Mouse (Mus musculus): Measurements from ENCODE around the gene Siglech. TPM values are rescaled to one million over a fixed set of nuclear protein-coding genes. Genes with fewer than 3 reads are reported as not detected.

Siglech gene
- total RNA-seq, 2 experiments from 2014 or later = 0.28 TPM; not detected in 1

Other genes with a start within 250 kb of the Siglech start
- 10 to 100 TPM; 35.3 to 40.4 TPM for gene Tubgcp5, start 26.0 kb downstream of the Siglech start, total RNA-seq (2021)
- 10 to 100 TPM; 89.4 to 98.2 TPM for gene Cyfip1, start 73.6 kb downstream of the Siglech start, total RNA-seq (2021)
- gene Nipa2, start 194.3 kb downstream of the Siglech start, total RNA-seq (2021) = 10 to 100 TPM; 52.9 to 54.2 TPM

All from adrenal gland, postnatal 4 days (tissue).